Mouse (Mus musculus): ENCODE data around the gene Ly75.

- TF ChIP-seq POLR2A (IDR thresholded peaks at IDR 0.05; ENCODE audit: low read depth, low read length) (no peak), CTCF (IDR thresholded peaks at IDR 0.05; ENCODE audit: extremely low read depth, insufficient read length, insufficient replicate concordance, low read depth, low read length) (no peak)
Measured at GRCm38 (mm10) chr2:60260621-60261350, 122.3 kb downstream of the Ly75 start.
